Mouse (Mus musculus): Measurements from ENCODE around the gene Apip. TPM values are rescaled to one million over a fixed set of nuclear protein-coding genes. Genes with fewer than 3 reads are reported as not detected.

Gene Apip
- 47.4 and 68.4 TPM in 2 replicates for total RNA-seq (2014; fragmentation: Nextera tagmentation)
- total RNA-seq (2017): 51.9 and 54.5 TPM in 2 replicates
- 21.9 and 49.2 TPM in 2 replicates for polyA plus RNA-seq (2012)

DNA sequence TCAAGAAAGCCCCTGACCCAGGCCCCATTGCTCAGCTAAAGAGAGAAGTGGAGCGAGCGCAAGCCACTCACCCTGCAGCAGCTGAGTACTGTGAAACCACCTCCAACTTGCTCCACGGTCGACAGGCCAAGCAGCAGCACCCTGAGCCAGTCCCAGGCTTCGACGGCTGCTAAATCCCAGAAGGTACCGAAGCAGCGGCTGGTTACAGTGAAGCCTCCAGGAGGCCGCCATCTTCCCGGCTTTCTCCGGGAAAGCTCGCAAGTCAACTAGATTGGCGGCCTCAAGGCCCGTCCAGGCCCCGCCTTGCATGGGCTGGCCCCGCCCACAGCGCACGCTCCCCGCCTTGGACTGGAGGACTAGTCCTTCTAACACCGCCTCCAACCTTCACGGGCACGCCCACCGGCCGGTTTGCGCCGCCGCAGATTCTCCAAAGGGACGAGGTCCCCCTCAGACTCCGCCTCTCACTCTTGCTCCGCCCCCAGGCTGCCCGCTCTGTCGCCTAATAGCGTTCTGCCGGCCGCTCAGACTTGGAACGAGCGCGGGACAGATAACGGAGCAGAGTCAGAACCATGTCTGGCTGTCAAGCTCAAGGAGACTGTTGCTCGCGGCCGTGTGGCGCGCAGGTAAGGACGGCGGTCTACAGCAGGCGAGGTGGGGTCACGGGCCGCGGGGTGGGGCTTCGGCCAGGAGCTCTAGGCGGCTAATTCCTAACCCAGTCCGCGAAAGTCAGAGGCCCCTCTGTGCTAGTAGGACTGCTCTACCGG is at the start of gene Apip, which contains the start of gene Pdhx:
TSS of gene Apip (plus strand) at position 457 of the 764 bp plus-strand sequence.
TSS of gene Pdhx (minus strand) at position 295 of the 764 bp plus-strand sequence.
- DNase-seq (ENCODE audit: low spot score): peak; percentile 90
- Histone ChIP-seq H3K27me3 (ENCODE audit: insufficient read depth, low read length) (no peaks in the 10 kb centered on the region), H3K9me3 (replicated peaks) (peaks cover 3% of the 10 kb centered on the region), H3K4me1 (ENCODE audit: insufficient read depth, low read depth, low read length) (peaks cover 39% of the 10 kb centered on the region), H3K36me3 (replicated peaks) (peaks cover 39% of the 10 kb centered on the region), H3K4me3 (ENCODE audit: low read depth, low read length) (peak within 1 kb of the TSS; percentile 87)
- peak; percentile 94 for ATAC-seq (ENCODE audit: extremely low read depth, insufficient number of reproducible peaks, low FRiP score, poor library complexity, severe bottlenecking)
- no peak for TF ChIP-seq TAL1 (conservative IDR thresholded peaks at IDR 0.05; ENCODE audit: low read depth, low read length)
- TF ChIP-seq CTCF (IDR thresholded peaks at IDR 0.05; ENCODE audit: low read depth, low read length): no peak
- no peak for TF ChIP-seq GATA1 (IDR thresholded peaks at IDR 0.05; ENCODE audit: borderline replicate concordance, low read length)
- no peak for TF ChIP-seq GATA2 (IDR thresholded peaks at IDR 0.05; ENCODE audit: borderline replicate concordance, low read depth, low read length)
- TF ChIP-seq POLR2AphosphoS5 (IDR thresholded peaks at IDR 0.05; ENCODE audit: insufficient replicate concordance, low read depth, low read length): no peak

DNA sequence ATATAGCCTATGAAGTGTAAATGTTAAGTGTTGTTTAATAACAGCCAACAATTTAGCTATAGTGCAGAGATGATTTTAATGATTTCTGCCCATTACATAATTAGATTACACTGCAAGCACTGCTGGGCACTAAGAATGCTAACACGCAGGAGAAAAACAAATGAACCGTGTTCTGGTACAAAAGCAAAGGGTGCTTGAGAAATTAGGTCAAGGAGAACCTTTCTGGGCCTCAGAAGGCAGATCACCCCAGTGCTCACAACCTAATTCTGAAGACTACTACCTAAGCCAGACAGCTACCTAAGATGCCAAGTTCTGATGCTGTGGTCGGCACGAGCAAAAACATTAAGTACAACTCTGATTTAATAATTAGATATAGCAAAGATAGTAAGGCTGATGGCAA is 35.6 kb upstream of the Apip start:
- H3K27me3 ChIP-seq (ENCODE audit: insufficient read depth, low read length): no peaks in the 10 kb centered on the region
- DNase-seq (ENCODE audit: low spot score) (no peak), ATAC-seq (ENCODE audit: extremely low read depth, insufficient number of reproducible peaks, low FRiP score, poor library complexity, severe bottlenecking) (no peak)
- no peak for TF ChIP-seq CTCF (IDR thresholded peaks at IDR 0.05; ENCODE audit: low read depth, low read length)
- TF ChIP-seq TAL1 (conservative IDR thresholded peaks at IDR 0.05; ENCODE audit: low read depth, low read length): no peak
- TF ChIP-seq GATA2 (IDR thresholded peaks at IDR 0.05; ENCODE audit: borderline replicate concordance, low read depth, low read length): no peak
- no peak for TF ChIP-seq POLR2AphosphoS5 (IDR thresholded peaks at IDR 0.05; ENCODE audit: insufficient replicate concordance, low read depth, low read length)
- no peaks in the 10 kb centered on the region for H3K9me3 ChIP-seq (replicated peaks)
- 0 out of 2 replicates have a peak, but pooled peaks cover 5% of the 10 kb centered on the region for H3K4me1 ChIP-seq (ENCODE audit: insufficient read depth, low read depth, low read length)
- H3K36me3 ChIP-seq (replicated peaks): peaks cover 59% of the 10 kb centered on the region
- H3K4me3 ChIP-seq (ENCODE audit: low read depth, low read length): no peak overlapping the region

DNA sequence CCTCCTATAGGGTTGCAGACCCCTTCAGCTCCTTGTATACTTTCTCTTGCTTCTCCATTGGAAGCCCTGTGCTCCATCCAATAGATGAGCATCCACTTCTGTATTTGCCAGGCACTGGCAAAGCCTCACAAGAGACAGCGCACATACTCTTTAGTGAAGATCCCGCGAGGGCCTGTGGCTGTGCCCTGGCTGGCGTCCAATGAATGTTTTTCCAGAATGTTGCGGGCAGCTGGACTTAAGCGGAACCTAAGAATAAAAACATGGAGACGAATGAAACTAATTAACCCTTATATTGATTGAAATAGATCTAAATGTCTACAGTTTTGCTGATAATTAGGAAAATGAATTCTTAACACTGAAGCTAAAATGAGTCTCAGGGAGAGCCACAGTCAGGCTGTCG is 32.6 kb upstream of the Apip start:
- Histone ChIP-seq H3K4me3 (ENCODE audit: low read depth, low read length) (no peak overlapping the region), H3K36me3 (replicated peaks) (peaks cover 55% of the 10 kb centered on the region)
- no peak for ATAC-seq (ENCODE audit: extremely low read depth, insufficient number of reproducible peaks, low FRiP score, poor library complexity, severe bottlenecking)

DNA sequence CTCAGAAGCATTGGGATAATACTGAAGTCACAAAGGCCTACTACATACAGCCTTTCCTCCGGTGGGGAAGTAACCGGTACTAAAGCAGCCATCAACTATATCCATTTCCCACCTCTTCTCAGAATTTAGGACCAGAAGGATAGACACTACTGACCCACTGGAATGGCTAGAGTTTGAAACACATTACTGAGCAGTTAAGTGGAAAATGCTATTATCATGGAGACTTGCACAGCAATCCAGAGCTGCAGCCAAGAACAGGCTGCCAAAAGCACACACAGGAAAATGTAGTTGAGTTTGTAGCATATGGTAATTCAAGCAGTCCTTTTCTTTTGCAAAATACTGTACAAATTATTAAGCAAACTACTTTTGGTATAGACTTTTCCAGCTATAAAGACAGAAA is 28.2 kb upstream of the Apip start:
- no peak for DNase-seq (ENCODE audit: low spot score)
- no peaks in the 10 kb centered on the region for H3K9me3 ChIP-seq (replicated peaks)
- no peak overlapping the region for H3K4me3 ChIP-seq (ENCODE audit: low read depth, low read length)
- no peak for ATAC-seq (ENCODE audit: extremely low read depth, insufficient number of reproducible peaks, low FRiP score, poor library complexity, severe bottlenecking)
- peaks cover 48% of the 10 kb centered on the region for H3K36me3 ChIP-seq (replicated peaks)
- H3K4me1 ChIP-seq (ENCODE audit: insufficient read depth, low read depth, low read length): peaks cover 6% of the 10 kb centered on the region; the same call in 1 of the 2 replicates
- H3K27me3 ChIP-seq (ENCODE audit: insufficient read depth, low read length): no peaks in the 10 kb centered on the region
- TF ChIP-seq CTCF (IDR thresholded peaks at IDR 0.05; ENCODE audit: low read depth, low read length) (no peak), POLR2AphosphoS5 (IDR thresholded peaks at IDR 0.05; ENCODE audit: insufficient replicate concordance, low read depth, low read length) (no peak), GATA2 (IDR thresholded peaks at IDR 0.05; ENCODE audit: borderline replicate concordance, low read depth, low read length) (no peak), TAL1 (conservative IDR thresholded peaks at IDR 0.05; ENCODE audit: low read depth, low read length) (no peak), GATA1 (IDR thresholded peaks at IDR 0.05; ENCODE audit: borderline replicate concordance, low read length) (no peak)

More for the DNA sequence above, 32.6 kb upstream of the Apip start:
- no peak for DNase-seq (ENCODE audit: low spot score)
- no peaks in the 10 kb centered on the region for H3K27me3 ChIP-seq (ENCODE audit: insufficient read depth, low read length)
- TF ChIP-seq GATA1 (IDR thresholded peaks at IDR 0.05; ENCODE audit: borderline replicate concordance, low read length) (no peak), TAL1 (conservative IDR thresholded peaks at IDR 0.05; ENCODE audit: low read depth, low read length) (no peak), GATA2 (IDR thresholded peaks at IDR 0.05; ENCODE audit: borderline replicate concordance, low read depth, low read length) (no peak), POLR2AphosphoS5 (IDR thresholded peaks at IDR 0.05; ENCODE audit: insufficient replicate concordance, low read depth, low read length) (no peak), CTCF (IDR thresholded peaks at IDR 0.05; ENCODE audit: low read depth, low read length) (no peak)
- H3K4me1 ChIP-seq (ENCODE audit: insufficient read depth, low read depth, low read length): 0 out of 2 replicates have a peak, but pooled peaks cover 5% of the 10 kb centered on the region
- no peaks in the 10 kb centered on the region for H3K9me3 ChIP-seq (replicated peaks)

DNA sequence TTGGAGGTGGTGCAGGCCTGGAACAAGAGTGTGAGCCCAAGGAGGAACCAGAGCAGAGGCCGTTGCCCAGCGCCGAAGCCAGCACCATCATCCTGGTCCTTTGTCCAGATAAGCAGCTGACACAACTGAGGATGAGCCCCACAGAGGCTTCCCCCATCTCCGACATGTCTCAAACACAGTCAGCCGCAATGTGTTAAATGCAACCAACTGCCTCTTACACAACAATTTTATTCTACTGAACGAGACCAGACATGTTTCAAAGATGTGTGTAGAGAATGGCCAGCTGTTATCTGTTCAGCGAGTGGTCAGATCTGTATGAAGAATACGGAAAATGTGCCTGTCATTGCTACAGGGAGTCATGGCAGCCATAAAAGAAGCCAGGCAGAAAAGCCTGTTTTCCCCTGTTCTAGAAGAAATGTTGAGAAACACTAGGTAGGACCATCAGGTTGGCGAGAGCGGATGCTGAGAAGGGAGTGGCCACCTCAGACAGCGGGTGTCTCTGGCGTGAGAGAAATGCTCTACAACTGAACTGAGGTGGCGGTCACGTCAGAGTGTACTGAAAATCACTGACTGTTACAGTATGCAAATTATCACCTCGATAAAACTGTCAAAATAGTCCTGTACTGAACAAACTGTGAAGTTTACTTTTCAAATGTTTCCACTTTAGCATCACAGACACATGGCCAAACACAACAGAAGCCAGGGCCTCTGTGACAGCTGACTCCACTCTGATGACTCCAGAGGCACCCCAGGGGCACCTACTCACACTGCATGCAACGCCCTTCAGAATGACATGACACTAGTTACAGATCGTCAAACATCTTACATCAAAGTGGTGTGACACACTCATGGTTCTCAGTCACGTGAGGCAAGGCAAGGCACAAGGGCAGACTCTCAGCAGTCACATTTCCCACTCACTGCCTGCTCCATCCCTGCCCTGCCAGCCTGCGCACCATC is 21.3 kb upstream of the Apip start:
- ATAC-seq (ENCODE audit: extremely low read depth, insufficient number of reproducible peaks, low FRiP score, poor library complexity, severe bottlenecking) (no peak), DNase-seq (ENCODE audit: low spot score) (no peak)
- peaks cover 61% of the 10 kb centered on the region for H3K36me3 ChIP-seq (replicated peaks)
- no peak overlapping the region for H3K4me3 ChIP-seq (ENCODE audit: low read depth, low read length)
- peaks cover 14% of the 10 kb centered on the region; the same call in 1 of the 2 replicates for H3K4me1 ChIP-seq (ENCODE audit: insufficient read depth, low read depth, low read length)
- H3K27me3 ChIP-seq (ENCODE audit: insufficient read depth, low read length): no peaks in the 10 kb centered on the region
- TF ChIP-seq CTCF (IDR thresholded peaks at IDR 0.05; ENCODE audit: low read depth, low read length): no peak
- TF ChIP-seq POLR2AphosphoS5 (IDR thresholded peaks at IDR 0.05; ENCODE audit: insufficient replicate concordance, low read depth, low read length): no peak
- no peak for TF ChIP-seq TAL1 (conservative IDR thresholded peaks at IDR 0.05; ENCODE audit: low read depth, low read length)
- TF ChIP-seq GATA2 (IDR thresholded peaks at IDR 0.05; ENCODE audit: borderline replicate concordance, low read depth, low read length): no peak
- TF ChIP-seq GATA1 (IDR thresholded peaks at IDR 0.05; ENCODE audit: borderline replicate concordance, low read length): no peak
- no peaks in the 10 kb centered on the region for H3K9me3 ChIP-seq (replicated peaks)
